Mouse (Mus musculus): Measurements from ENCODE around the gene Sh3bgrl3.

Gene Sh3bgrl3

GRCm38 (mm10) chr4:134107730-134108129 is 20.9 kb downstream of the Sh3bgrl3 start:
- no peak for DNase-seq

- no peak for DNase-seq
Observed at GRCm38 (mm10) chr4:134106105-134106504, 22.5 kb downstream of the Sh3bgrl3 start.

GRCm38 (mm10) chr4:134102742-134103119 is 25.9 kb downstream of the Sh3bgrl3 start:
- DNase-seq = no peak

- DNase-seq = peak; percentile 92
Observed at GRCm38 (mm10) chr4:134101979-134102741, 26.4 kb downstream of the Sh3bgrl3 start, which contains the start of gene Ubxn11. Gene Ubxn11, plus strand, starts transcription at chr4:134102570.

- DNase-seq = no peak
Observed at GRCm38 (mm10) chr4:134100245-134100644, 28.3 kb downstream of the Sh3bgrl3 start.

GRCm38 (mm10) chr4:134098628-134099027 is 30.0 kb downstream of the Sh3bgrl3 start:
- DNase-seq = no peak

GRCm38 (mm10) chr4:134097015-134097608 is 31.5 kb downstream of the Sh3bgrl3 start:
- DNase-seq = no peak

- no peak for DNase-seq
Observed at GRCm38 (mm10) chr4:134096120-134096519, 32.5 kb downstream of the Sh3bgrl3 start.

GRCm38 (mm10) chr4:134094923-134095547 is 33.6 kb downstream of the Sh3bgrl3 start, which contains the start of gene Cd52:
Gene Cd52, minus strand, starts transcription at chr4:134095082.
- DNase-seq = no peak

- DNase-seq = no peak
Observed at GRCm38 (mm10) chr4:134094004-134094564, 34.5 kb downstream of the Sh3bgrl3 start.

GRCm38 (mm10) chr4:134092382-134093288 is 36.0 kb downstream of the Sh3bgrl3 start:
- DNase-seq = no peak

- no peak for DNase-seq
Observed at GRCm38 (mm10) chr4:134091225-134091529, 37.4 kb downstream of the Sh3bgrl3 start.

- DNase-seq = no peak
Observed at GRCm38 (mm10) chr4:134090521-134091224, 37.9 kb downstream of the Sh3bgrl3 start.

GRCm38 (mm10) chr4:134089029-134089428 is 39.6 kb downstream of the Sh3bgrl3 start:
- DNase-seq = no peak

- peak; percentile 57 for DNase-seq
Observed at GRCm38 (mm10) chr4:134087412-134087811, 41.2 kb downstream of the Sh3bgrl3 start.

- no peak for DNase-seq
Observed at GRCm38 (mm10) chr4:134084999-134085398, 43.6 kb downstream of the Sh3bgrl3 start.

- no peak for DNase-seq
Observed at GRCm38 (mm10) chr4:134082460-134082859, 46.1 kb downstream of the Sh3bgrl3 start.

- peak; percentile 63 for DNase-seq
Observed at GRCm38 (mm10) chr4:134081730-134082386, 46.7 kb downstream of the Sh3bgrl3 start.

- DNase-seq = no peak
Observed at GRCm38 (mm10) chr4:134080674-134081073, 47.9 kb downstream of the Sh3bgrl3 start.

- DNase-seq = peak; percentile 36
Observed at GRCm38 (mm10) chr4:134078694-134079093, 49.9 kb downstream of the Sh3bgrl3 start.
